Mouse (Mus musculus) urinary bladder, adult 2 months (tissue): ENCODE data around the gene 2810408A11Rik. TPM values are rescaled to one million over a fixed set of nuclear protein-coding genes. Genes with fewer than 3 reads are reported as not detected.
"Not testable (repeated sequence)": the region's sequence is repeated elsewhere in the genome, so short reads cannot be mapped to it uniquely, and the experiment has no call there.

Experiments
- DNase-seq: peaks from one replicate; pipeline ENCODE4 v3.0.0; 2022; ENCODE audit warnings: low spot score
- polyA plus RNA-seq: library from polyadenylated mRNA; depleted of rRNA; stranded (reverse); fragments of >200 nt; gene quantifications from 2 replicates; pipeline ENCODE4 v1.2.3, GENCODE M21; 2012

2810408A11Rik gene
- polyA plus RNA-seq, 1 experiment = 1.1 TPM

- peak; percentile 92 for DNase-seq
Observed at GRCm38 (mm10) chr11:69880853-69881603, 19.8 kb downstream of the 2810408A11Rik start, which contains the start of gene Kctd11. TSS of gene Kctd11 (minus strand) at chr11:69881406.

- DNase-seq = no peak
Observed at GRCm38 (mm10) chr11:69880506-69880852, 20.3 kb downstream of the 2810408A11Rik start.

- no peak for DNase-seq
Observed at GRCm38 (mm10) chr11:69879711-69880110, 21.1 kb downstream of the 2810408A11Rik start.

DNA sequence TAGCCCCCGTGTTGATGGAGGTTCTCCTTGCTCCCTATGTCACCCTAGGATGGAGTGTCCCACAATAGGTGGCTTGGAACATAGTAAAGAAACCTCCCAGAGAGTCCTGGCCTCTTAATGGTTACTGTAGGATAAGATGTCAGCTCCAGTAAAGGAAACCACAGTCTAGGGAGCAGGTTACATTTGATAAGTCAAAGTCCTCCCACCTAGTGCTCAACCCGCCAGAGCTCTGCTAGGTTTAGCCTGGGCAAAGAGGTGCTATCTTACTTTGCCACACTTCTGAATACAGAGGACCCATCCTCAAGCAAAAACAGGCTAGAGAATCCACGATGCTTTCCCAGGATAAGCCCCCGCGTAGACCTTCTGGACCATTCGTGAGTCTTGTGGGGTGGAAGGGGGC is 21.8 kb downstream of the 2810408A11Rik start:
- no peak for DNase-seq

DNA sequence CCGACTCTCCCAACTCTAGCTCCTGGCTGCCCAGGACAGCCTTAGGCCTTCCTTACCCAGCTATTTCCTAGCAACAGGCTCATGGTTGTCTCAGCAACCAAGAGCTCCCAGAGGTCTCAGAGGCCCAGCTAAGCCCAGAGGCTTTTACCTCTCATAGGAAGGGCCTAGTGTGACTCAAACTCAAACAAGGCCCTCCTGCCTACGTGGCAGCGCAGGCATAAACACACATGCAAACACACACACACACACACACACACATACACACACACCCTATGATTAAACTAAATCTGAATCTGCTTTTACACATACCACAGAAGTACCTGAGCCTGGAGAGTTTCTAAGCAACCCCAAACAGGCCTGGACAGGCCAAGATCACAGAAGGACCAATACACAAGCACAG is 22.4 kb downstream of the 2810408A11Rik start:
- DNase-seq = no peak

- no peak for DNase-seq
Observed at GRCm38 (mm10) chr11:69877878-69878277, 22.9 kb downstream of the 2810408A11Rik start, which contains the start of gene Tmem95. TSS of gene Tmem95 (minus strand) at chr11:69878018.

DNA sequence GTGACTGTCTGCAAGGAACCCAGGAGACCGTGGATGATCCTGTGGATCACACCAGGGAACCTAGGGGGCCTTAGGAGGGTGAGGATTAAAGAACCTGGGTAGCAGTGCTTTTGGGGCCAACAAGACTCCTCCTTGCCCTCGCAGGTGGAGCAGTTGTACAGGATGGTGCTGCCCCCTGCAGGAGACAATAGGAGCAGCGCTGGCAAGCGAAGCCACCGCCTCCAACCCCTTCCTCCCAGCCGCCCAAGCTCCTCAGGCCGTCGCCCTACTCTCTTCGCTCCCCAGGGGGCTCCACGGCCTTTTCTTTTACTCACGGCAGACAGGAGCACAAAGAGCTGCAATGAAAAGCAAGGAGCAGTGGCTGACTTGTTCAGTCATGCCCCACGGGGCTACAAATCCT is 23.9 kb downstream of the 2810408A11Rik start:
- DNase-seq = peak; percentile 75

DNA sequence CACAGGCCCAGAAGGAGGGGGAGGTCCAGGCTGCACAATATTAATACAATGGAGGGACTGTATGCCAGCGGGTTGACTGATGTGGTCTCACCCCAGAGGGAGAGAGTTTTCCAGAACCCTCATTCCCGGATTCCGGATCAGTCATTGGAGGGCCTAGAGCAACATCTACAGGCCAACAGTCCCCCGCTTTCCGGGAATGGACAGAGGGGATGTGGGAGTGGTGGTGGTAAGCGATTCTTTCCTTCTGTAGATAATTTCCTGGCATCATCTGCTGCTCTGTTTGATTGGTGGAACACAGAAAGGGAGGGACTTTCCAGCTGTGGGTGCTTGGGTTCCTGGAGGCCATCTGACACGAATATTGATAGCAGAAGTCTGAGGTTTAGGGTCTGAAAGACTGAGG is 24.6 kb downstream of the 2810408A11Rik start:
- DNase-seq = no peak

DNA sequence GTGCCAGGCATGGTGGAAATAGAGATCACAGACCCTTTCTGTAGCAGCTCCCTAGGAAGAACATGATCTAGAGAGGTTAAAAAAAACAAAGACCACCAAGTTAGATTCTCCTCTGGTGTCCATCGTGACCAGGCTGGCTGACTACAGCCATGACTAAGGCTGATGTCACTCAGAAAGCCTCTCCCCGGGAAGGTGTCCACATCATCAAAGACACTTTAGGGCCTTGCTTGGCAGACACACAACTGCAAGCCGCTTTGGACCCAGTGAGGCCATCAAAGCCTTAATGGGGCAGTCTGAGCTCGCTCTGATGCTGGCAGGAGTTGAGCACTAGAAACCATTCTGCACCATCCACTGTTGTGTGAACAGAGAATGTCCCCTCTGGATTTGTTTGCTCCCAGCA is 28.3 kb downstream of the 2810408A11Rik start:
- no peak for DNase-seq

GRCm38 (mm10) chr11:69871822-69872221 is 29.0 kb downstream of the 2810408A11Rik start:
- DNase-seq = no peak

GRCm38 (mm10) chr11:69870289-69871069 is 30.3 kb downstream of the 2810408A11Rik start:
- DNase-seq = no peak

- DNase-seq = no peak
Observed at GRCm38 (mm10) chr11:69867335-69867734, 33.5 kb downstream of the 2810408A11Rik start.

DNA sequence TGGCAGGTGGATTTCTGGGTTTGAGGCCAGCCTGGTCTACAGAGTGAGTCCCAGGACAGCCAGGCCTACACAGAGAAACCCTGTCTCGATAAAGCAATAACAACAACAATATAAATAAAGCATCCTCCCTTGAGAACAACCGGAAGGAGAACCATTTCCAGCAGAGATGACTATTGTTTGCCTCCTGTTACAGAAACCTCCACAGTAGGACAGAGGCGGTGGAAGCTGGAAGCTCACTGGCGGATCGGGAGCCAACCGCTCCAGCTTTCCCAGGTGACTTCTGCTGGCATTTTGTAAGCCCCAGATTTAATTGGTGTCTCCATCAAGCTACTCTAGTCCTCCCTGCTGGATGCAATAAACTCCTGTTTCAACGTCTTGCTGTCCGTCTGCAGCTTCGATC is 35.2 kb downstream of the 2810408A11Rik start:
- no peak for DNase-seq

DNA sequence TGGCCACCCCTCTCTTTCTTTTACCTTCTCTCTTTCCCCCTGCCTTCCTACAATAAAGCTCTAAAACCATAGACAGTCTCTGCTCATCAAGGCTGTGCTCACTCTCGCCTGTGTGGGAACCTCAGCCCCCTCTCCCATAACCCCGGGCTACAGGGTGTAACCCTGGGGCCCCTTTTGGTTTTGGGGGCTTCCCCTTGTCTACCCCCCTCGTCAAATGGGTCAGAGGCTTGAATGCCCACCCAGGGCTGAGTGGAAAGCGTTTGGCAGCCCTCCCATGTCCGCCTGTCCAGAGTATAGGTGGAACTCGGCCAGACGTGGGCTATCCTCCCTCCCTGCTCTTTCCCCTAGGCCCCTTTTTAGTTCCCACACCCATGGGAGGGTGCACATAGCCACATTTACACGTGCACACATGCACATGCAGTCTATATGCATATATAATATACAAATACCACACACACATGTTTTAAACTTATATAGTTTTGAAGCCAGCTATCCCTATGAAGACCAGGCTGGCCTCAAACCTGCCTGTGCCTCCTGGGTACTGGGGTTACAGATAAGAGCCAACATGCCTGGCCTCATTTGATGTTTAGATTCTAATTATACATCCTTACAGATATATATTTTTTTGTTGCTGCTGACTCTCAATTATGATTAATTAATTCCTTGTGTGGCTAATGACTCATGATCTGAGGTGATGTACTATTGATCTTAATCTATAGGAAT is 36.5 kb downstream of the 2810408A11Rik start:
- no peak for DNase-seq

DNA sequence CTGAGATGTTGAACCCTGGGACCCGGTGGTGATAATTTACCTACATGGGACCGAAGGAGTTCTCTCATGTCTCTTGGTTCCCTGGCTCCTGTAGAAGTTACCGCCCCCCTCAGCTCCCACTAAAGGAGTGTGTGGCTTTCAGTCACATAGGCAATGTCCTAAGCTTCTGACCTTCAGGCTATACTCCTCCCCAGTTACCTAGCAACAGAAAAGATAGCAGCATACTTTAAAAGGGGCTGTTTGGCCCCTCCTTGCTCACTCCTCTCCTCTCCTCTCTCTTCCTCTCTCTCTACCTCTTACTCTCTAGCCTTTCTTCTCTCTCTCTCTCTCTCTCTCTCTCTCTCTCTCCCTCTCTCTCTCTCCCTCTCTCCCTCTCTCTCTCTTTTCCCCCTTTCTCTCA is 37.1 kb downstream of the 2810408A11Rik start:
- not testable (repeated sequence) for DNase-seq

GRCm38 (mm10) chr11:69858113-69858998 is 42.4 kb downstream of the 2810408A11Rik start, which contains the start of gene Tnk1:
TSS of gene Tnk1 (minus strand) at chr11:69858730.
- DNase-seq = no peak

GRCm38 (mm10) chr11:69855347-69855746 is 45.4 kb downstream of the 2810408A11Rik start:
- DNase-seq = no peak

DNA sequence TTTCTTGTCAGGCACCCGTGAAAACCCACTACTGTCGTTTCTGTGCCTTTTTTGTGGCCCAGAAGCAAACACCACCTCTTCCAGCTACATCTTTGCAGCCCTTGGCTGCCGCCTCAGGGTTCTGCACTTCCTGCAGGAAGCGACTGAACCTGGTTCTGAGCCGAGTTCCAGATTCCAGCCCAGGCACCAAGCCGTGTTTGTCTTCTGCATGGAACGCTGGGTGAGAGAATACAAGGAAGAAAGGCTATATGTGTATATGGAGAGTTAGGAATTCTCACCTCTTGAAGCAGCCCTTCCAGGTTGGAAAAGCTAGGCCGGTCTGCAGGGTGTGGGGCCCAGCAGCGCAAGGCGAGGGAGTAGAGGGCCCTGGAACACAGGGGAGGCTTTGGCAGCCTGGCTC is 46.1 kb downstream of the 2810408A11Rik start:
- DNase-seq = no peak

GRCm38 (mm10) chr11:69853994-69854393 is 46.8 kb downstream of the 2810408A11Rik start:
- DNase-seq = no peak

- no peak for DNase-seq
Observed at GRCm38 (mm10) chr11:69850754-69851153, 50.0 kb downstream of the 2810408A11Rik start.

- DNase-seq = no peak
Observed at GRCm38 (mm10) chr11:69849884-69850283, 50.9 kb downstream of the 2810408A11Rik start.
